Mouse (Mus musculus) liver, embryonic 13.5 days (tissue): Measurements from ENCODE around the gene Amdhd2. TPM values are rescaled to one million over a fixed set of nuclear protein-coding genes. Genes with fewer than 3 reads are reported as not detected.

Experiments used
- ATAC-seq: fragments of 200-750 bp; cut with Nextera tagmentation; 2 replicates; pipeline ENCODE4 v1.8.0; 2017; ENCODE audit warnings: low read depth, mild to moderate bottlenecking, moderate number of reproducible peaks, moderate library complexity
- DNase-seq: peaks from one replicate; pipeline ENCODE4 v3.0.0; 2022
- H3K27ac ChIP-seq: fragments of 300-500 bp; sonication (generic); 2 replicates; pipeline ENCODE4 v1.5.1; 2015; ENCODE audit warnings: moderate library complexity, mild to moderate bottlenecking, inconsistent platforms
- H3K27me3 ChIP-seq: fragments of 300-500 bp; sonication (generic); 2 replicates; pipeline ENCODE4 v1.6.1; 2015; ENCODE audit warnings: mild to moderate bottlenecking, inconsistent platforms
- H3K36me3 ChIP-seq: fragments of 300-500 bp; sonication (generic); 2 replicates; pipeline ENCODE4 v1.6.1; 2015; ENCODE audit warnings: mild to moderate bottlenecking, inconsistent platforms
- H3K4me1 ChIP-seq: fragments of 300-500 bp; sonication (generic); replicated peaks from 2 replicates; pipeline ENCODE4 v1.6.1; 2015; ENCODE audit warnings: inconsistent platforms
- H3K4me2 ChIP-seq: fragments of 300-500 bp; sonication (generic); 2 replicates; pipeline ENCODE4 v1.6.1; 2015; ENCODE audit warnings: inconsistent platforms, mild to moderate bottlenecking, moderate library complexity
- H3K4me3 ChIP-seq: fragments of 300-500 bp; sonication (generic); replicated peaks from 2 replicates; pipeline ENCODE4 v1.5.1; 2015; ENCODE audit warnings: mild to moderate bottlenecking, inconsistent platforms
- H3K9ac ChIP-seq: fragments of 300-500 bp; sonication (generic); 2 replicates; pipeline ENCODE4 v1.6.1; 2015; ENCODE audit warnings: mild to moderate bottlenecking, inconsistent platforms
- H3K9me3 ChIP-seq: fragments of 300-500 bp; sonication (generic); replicated peaks from 2 replicates; pipeline ENCODE4 v1.6.1; 2016; ENCODE audit warnings: inconsistent platforms
- WGBS: fragments of 180-500 bp; shearing (Covaris S2); methylation state at CpG from one replicate; pipeline ENCODE4 v1.1.7; 2015; ENCODE audit not compliant: insufficient replicate concordance; 5-methylcytosine and 5-hydroxymethylcytosine counted together
- polyA plus RNA-seq: library from polyadenylated mRNA; unstranded; fragments of >200 nt; fragmentation: Nextera tagmentation; extraction: Ambion mirVana; gene quantifications from 2 replicates; pipeline ENCODE4 v1.2.1, GENCODE M21; 2015

Gene Amdhd2
- polyA plus RNA-seq, 1 experiment from 2014 or later, result 18.6 TPM

DNA sequence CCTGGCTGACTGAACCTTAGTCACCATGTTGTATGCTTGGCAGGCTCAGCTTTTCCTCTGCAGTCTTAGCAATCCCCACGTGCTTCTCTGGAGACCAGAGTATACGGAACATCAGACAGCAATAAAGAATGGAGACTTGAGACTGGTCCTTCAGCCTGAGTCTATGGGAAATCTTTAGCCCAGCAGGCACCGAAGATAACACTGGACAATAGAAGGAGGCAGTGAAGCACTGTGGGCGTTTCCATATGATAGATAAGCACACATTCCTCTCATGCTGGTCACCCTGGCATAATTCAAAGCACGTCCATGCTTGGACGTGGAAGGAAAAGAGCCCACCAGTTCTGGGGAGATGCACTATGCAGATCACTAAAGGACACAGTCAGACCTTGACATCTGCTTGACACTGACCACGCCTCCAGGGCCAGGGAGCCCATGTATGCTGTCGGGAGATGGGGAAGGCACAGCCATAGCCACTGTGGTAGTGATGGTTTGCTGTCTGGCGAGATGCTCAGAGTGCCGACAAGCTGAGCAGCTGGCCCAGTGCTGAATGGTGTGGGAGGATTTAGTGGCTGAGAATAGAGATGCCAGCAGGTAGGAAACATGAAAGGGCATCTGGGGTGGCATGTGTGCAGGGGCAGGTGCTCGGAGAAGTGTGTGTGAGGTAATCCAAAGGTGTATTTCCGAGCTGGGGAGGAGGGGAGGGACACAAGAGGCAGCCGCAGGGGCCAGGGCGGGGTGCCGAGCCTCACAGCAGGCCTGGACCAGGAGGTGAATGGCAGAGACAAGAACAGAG lies 33.7 kb upstream of the Amdhd2 start:
- DNase-seq, result peak; percentile 66
- 42% methylated on average over 15 of the region's 15 CpGs for WGBS

DNA sequence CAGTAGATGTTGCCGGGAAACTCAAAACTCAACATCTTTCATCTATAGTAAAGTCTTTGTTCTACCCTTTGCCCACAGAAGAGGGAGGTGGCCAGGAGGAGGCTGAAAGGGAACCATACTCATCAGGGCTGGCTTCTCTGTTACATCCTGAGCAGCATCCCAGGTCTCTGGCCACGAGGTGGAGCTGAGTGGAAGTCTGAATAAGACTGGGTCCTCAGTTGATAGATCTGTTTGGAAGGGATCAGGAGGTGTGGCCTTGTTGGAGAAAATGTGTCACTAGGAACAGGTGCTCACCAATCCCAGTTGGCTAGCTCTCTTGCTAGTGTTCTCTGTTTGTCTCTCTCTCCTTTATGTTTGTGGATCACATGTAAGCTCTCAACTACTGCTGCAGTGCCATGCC lies 31.8 kb upstream of the Amdhd2 start:
- 67% methylated on average over 2 of the region's 2 CpGs for WGBS
- Histone ChIP-seq H3K4me2 (no peak overlapping the region), H3K9me3 (no peaks in the 10 kb centered on the region), H3K27me3 (no peaks in the 10 kb centered on the region), H3K27ac (peak overlapping the region; percentile 99), H3K36me3 (peaks cover 35% of the 10 kb centered on the region), H3K4me3 (no peak overlapping the region), H3K9ac (no peak overlapping the region; the same call in 1 of the 2 replicates), H3K4me1 (peaks cover 100% of the 10 kb centered on the region)
- ATAC-seq, result no peak
- no peak for DNase-seq

More for the DNA sequence above, 33.7 kb upstream of the Amdhd2 start:
- H3K9me3 ChIP-seq, result no peaks in the 10 kb centered on the region
- peak overlapping the region; percentile 93; the same call in 1 of the 2 replicates for H3K9ac ChIP-seq
- H3K4me2 ChIP-seq, result peak overlapping the region; percentile 100
- H3K27ac ChIP-seq, result peak overlapping the region; percentile 99
- 0 out of 2 replicates have a peak overlapping the region, but pooled peaks have one; percentile 11 for H3K4me3 ChIP-seq
- H3K4me1 ChIP-seq, result peaks cover 100% of the 10 kb centered on the region
- no peaks in the 10 kb centered on the region for H3K27me3 ChIP-seq
- H3K36me3 ChIP-seq, result peaks cover 41% of the 10 kb centered on the region
- ATAC-seq, result peak; percentile 38

DNA sequence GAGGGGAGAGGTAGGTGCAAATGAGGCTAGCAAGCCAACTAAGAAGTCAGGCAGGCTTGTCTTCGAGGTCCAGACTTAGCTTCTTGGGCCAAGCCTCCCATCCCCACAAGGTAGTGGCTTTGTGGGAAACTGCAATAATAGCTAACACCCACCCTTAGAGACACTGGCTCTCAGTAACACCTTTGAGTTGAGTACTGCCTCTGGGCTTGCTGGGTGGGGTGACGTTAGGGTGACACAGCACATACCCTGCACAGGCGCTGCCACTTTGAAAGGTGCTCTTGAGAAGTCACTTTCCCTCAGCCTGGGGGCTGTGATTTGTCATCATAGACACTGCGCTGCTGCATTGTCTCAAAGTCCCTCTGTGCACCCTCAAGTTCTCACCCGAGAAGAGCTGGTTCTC lies 30.2 kb upstream of the Amdhd2 start:
- 65% methylated on average over 5 of the region's 5 CpGs for WGBS
- Histone ChIP-seq H3K9me3 (no peaks in the 10 kb centered on the region), H3K4me1 (peaks cover 86% of the 10 kb centered on the region), H3K27me3 (no peaks in the 10 kb centered on the region), H3K4me2 (peak overlapping the region; percentile 9; the same call in 1 of the 2 replicates), H3K27ac (peak overlapping the region; percentile 87), H3K36me3 (peaks cover 50% of the 10 kb centered on the region), H3K9ac (peak overlapping the region; percentile 60), H3K4me3 (no peak overlapping the region)
- peak; percentile 76 for ATAC-seq
- peak; percentile 53 for DNase-seq

DNA sequence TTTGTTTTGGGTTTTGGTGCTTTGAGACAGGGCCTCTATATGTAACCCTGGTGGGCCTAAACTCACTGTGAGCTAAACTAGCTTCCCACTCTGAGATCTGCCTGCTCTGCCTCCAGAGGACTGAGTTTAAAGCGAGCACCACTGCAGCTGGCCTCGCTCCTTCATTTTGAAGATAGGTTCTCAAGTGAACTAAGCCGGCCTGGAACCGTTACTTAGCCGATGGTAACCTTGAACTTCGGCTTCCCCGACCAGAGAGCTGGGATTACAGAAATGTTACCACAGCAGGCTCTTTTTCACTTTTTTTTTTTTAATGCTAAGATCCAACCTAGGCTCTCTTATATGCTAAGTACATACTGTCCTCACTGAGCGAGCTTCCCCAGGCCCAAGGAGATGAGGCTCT lies 29.7 kb upstream of the Amdhd2 start:
- Histone ChIP-seq H3K9ac (peak overlapping the region; percentile 60), H3K36me3 (peaks cover 55% of the 10 kb centered on the region), H3K9me3 (no peaks in the 10 kb centered on the region), H3K27me3 (no peaks in the 10 kb centered on the region), H3K4me1 (peaks cover 81% of the 10 kb centered on the region), H3K4me3 (no peak overlapping the region), H3K4me2 (peak overlapping the region; percentile 9; the same call in 1 of the 2 replicates), H3K27ac (peak overlapping the region; percentile 87)
- DNase-seq, result no peak
- 83% methylated on average over 8 of the region's 8 CpGs for WGBS
- no peak for ATAC-seq

DNA sequence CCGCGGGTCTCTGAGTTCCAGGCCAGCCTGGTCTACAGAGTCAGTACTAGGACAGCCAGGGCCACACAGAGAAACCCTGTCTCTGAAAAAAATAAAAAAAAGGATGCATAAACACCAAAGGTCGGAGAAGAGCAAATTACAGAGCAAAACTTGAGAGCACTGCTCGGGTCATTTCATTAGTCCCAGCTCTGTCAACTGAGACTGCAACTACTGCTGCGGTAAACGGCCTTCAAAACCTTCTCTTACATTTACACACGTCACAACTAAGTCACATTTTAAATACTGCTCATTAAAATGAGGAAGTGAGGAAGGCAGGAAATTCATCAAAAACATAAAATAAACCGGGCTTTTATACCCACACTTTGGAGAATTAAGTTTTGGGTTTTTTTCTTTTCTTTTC lies 29.3 kb upstream of the Amdhd2 start:
- Histone ChIP-seq H3K4me2 (no peak overlapping the region), H3K9ac (peak overlapping the region; percentile 60; the same call in 1 of the 2 replicates), H3K9me3 (no peaks in the 10 kb centered on the region), H3K27me3 (no peaks in the 10 kb centered on the region), H3K4me1 (peaks cover 77% of the 10 kb centered on the region), H3K4me3 (no peak overlapping the region), H3K27ac (peak overlapping the region; percentile 87; the same call in 1 of the 2 replicates), H3K36me3 (peaks cover 59% of the 10 kb centered on the region)
- no peak for DNase-seq
- 67% methylated on average over 8 of the region's 8 CpGs for WGBS
- ATAC-seq, result no peak

DNA sequence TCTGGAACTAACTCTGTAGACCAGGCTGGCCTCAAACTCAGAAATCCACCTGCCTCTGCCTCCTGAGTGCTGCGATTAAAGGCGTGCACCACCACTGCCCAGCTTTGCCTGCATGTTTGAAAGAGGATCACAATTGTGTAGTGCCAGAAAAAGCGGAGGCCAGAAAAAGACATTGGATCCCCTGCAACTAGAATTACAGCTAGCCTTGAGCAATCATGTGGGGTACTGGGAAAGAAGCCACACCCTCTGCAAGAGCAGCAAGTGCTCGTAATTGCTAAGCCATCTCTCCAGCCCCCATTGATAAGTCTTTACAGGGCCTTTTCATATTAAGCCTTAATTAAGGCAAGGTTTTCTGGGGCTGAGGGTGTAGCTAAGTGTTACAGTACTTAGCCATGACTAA lies 27.9 kb upstream of the Amdhd2 start:
- no peak overlapping the region for H3K4me2 ChIP-seq
- peaks cover 64% of the 10 kb centered on the region for H3K4me1 ChIP-seq
- DNase-seq (no peak), ATAC-seq (no peak)
- H3K4me3 ChIP-seq, result no peak overlapping the region
- 66% methylated on average over 4 of the region's 4 CpGs for WGBS
- H3K36me3 ChIP-seq, result peaks cover 64% of the 10 kb centered on the region
- H3K9me3 ChIP-seq, result no peaks in the 10 kb centered on the region
- H3K27me3 ChIP-seq, result no peaks in the 10 kb centered on the region
- H3K27ac ChIP-seq, result no peak overlapping the region
- H3K9ac ChIP-seq, result 0 out of 2 replicates have a peak overlapping the region, but pooled peaks have one; percentile 11

DNA sequence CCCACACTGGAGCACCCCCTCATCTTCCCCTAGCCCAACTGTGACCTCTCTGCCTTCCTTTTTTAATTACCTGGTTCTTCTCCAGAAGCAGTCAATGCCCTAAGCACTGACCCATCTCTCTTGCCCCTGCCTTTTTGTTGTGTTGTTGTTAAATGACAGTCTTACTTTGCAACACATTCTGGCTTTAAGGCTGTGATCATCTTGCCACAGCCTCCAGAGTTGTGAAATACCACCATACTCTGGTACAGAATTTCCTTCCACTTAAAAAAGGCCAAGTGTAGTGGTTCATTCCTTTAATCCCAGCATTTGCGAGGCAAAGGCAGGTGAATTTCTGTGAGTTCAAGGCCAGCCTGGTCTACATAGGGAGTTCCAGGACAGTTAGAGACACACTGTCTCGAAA lies 27.4 kb upstream of the Amdhd2 start:
- peaks cover 66% of the 10 kb centered on the region for H3K36me3 ChIP-seq
- 73% methylated on average over 2 of the region's 2 CpGs for WGBS
- no peak overlapping the region for H3K9ac ChIP-seq
- H3K27me3 ChIP-seq, result no peaks in the 10 kb centered on the region
- H3K27ac ChIP-seq, result peak overlapping the region; percentile 53
- H3K4me1 ChIP-seq, result peaks cover 58% of the 10 kb centered on the region
- H3K9me3 ChIP-seq, result no peaks in the 10 kb centered on the region
- DNase-seq, result no peak
- H3K4me2 ChIP-seq, result no peak overlapping the region
- no peak for ATAC-seq
- no peak overlapping the region for H3K4me3 ChIP-seq

DNA sequence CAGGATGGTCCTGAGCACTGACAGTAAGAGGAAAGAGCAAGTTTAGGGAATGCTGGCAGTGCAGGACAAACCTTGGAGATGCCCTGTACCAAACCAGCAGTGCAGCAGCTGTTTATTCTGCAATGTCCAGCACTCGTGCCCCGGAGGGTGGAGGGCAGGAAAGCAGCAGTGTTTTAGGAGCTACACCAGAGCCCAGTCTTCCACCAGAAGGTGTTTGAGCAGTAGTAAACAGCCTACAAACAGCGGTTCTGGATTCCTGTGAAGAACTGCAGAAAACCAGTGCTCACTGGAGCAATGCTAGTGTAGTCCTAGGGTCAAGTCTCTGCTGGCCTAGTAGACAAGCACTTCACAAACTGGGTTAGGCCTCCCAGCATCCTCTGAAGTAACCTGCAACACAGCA lies 10.7 kb upstream of the Amdhd2 start:
- Histone ChIP-seq H3K4me2 (no peak overlapping the region), H3K4me1 (peaks cover 27% of the 10 kb centered on the region), H3K9me3 (no peaks in the 10 kb centered on the region), H3K27me3 (no peaks in the 10 kb centered on the region), H3K36me3 (peaks cover 8% of the 10 kb centered on the region; the same call in 1 of the 2 replicates), H3K27ac (peak overlapping the region; percentile 32), H3K4me3 (no peak overlapping the region), H3K9ac (peak overlapping the region; percentile 9; the same call in 1 of the 2 replicates)
- ATAC-seq (no peak), DNase-seq (no peak)
- WGBS, result 79% methylated on average over 3 of the region's 3 CpGs

DNA sequence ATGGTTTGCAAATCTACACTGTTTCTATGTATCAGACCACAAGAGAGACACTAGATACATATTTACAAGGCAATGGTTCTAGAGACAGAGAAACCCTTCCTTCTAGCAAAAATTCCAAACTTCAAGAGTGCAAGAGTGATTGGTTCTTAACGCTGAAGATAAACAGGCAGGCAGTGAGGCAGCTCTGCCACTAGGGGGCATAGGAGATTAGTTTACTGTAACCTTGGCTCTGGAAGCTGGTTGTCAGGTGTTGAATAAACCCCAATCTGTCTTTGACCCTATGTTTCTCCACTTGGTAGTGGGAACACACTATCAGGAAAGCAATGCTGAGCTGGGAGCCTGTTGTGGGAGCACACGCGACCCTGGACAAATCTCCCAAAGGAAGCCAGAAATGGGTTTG lies 9.9 kb upstream of the Amdhd2 start:
- WGBS, result 3% methylated on average over 3 of the region's 3 CpGs
- DNase-seq, result peak; percentile 59

DNA sequence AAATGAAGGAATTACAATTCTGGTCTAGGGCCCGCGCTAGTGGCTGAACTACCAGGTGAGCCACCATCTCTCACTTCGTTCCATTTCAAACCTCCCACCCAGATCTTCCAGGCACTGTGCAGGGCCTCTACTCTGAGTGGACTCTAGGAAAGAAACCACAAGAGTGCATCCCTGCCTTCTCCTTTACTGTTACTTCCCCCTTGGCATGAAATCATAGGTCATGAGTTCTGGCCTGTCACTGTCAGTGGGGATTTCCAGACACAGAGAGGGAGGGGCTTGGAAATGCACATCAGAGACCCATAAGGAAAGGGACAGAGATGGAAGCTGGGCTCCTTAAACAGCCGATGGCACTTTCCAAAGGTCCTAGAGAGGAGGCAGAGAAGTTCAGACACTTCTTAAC lies 8.2 kb upstream of the Amdhd2 start:
- Histone ChIP-seq H3K9ac (no peak overlapping the region), H3K27me3 (no peaks in the 10 kb centered on the region), H3K36me3 (peaks cover 17% of the 10 kb centered on the region), H3K9me3 (no peaks in the 10 kb centered on the region), H3K4me1 (peaks cover 47% of the 10 kb centered on the region), H3K4me2 (no peak overlapping the region), H3K27ac (peak overlapping the region; percentile 94), H3K4me3 (no peak overlapping the region)
- WGBS, result 79% methylated on average over 4 of the region's 4 CpGs
- DNase-seq, result no peak
- ATAC-seq, result no peak

More for the DNA sequence above, 9.9 kb upstream of the Amdhd2 start:
- Histone ChIP-seq H3K4me1 (peaks cover 30% of the 10 kb centered on the region), H3K9me3 (no peaks in the 10 kb centered on the region), H3K27me3 (no peaks in the 10 kb centered on the region), H3K4me2 (no peak overlapping the region), H3K9ac (no peak overlapping the region), H3K36me3 (0 out of 2 replicates have a peak, but pooled peaks cover 4% of the 10 kb centered on the region), H3K27ac (no peak overlapping the region), H3K4me3 (no peak overlapping the region)
- ATAC-seq, result no peak

DNA sequence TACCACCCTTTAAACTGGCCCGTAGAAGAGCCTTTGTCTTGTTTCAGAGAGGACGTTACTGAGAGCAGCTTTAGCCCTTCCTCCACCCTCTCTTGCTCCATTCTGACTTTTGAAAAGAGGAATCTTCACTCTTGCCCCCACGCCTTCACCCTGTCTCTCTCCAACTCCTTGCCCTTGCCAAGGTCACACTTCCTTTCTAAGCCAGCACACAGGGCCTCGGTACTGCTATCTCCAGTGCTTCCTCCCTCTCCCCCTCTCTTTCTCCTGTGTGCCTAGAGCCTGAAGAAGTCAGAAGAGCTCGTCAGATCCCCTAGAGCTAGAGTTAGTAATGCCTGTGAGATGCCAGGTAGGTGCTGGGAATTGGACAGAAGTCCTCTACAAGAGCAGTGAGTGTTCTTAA lies 7.2 kb upstream of the Amdhd2 start:
- ATAC-seq (no peak), DNase-seq (no peak)
- 44% methylated on average over 5 of the region's 5 CpGs for WGBS
- Histone ChIP-seq H3K4me3 (0 out of 2 replicates have a peak overlapping the region, but pooled peaks have one; percentile 83), H3K9ac (peak overlapping the region; percentile 90; the same call in 1 of the 2 replicates), H3K27ac (peak overlapping the region; percentile 94), H3K36me3 (peaks cover 19% of the 10 kb centered on the region), H3K9me3 (no peaks in the 10 kb centered on the region), H3K4me2 (peak overlapping the region; percentile 87; the same call in 1 of the 2 replicates), H3K27me3 (no peaks in the 10 kb centered on the region), H3K4me1 (peaks cover 51% of the 10 kb centered on the region)
